Mouse (Mus musculus) T-cell, adult 2 months (primary cell): Measurements from ENCODE around the gene Ttc7.

Source experiments
- DNase-seq: peaks from one replicate; pipeline ENCODE4 v3.0.0; 2022; ENCODE audit warnings: low spot score

Gene Ttc7

GRCm38 (mm10) chr17:87282706-87283053, at the start of gene Ttc7:
Gene Ttc7, plus strand, starts transcription at chr17:87282886.
- DNase-seq, result peak; percentile 97

GRCm38 (mm10) chr17:87235019-87235418, 47.7 kb upstream of the Ttc7 start:
- no peak for DNase-seq

GRCm38 (mm10) chr17:87236725-87237650, 45.7 kb upstream of the Ttc7 start:
- no peak for DNase-seq

DNA sequence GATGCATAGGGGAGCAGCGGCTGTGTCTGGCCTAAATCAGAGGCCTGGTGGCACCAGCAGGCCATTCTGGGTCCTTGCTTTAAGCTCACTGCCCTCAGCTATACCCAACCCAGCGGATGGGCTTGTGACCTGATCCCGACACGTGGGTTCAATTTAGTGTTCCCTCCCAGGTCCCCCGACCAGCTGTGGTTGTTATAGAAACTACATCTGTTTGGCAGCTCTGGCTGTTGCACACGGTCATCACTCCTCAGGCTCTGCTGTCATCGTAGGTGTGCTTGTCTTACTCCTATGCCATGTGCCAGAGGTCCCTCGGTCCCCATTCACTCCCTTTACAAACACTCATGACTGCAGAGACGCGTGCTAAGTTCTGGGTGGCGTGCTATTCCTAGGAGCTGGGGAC, 44.9 kb upstream of the Ttc7 start:
- no peak for DNase-seq

GRCm38 (mm10) chr17:87246103-87246502, 36.6 kb upstream of the Ttc7 start:
- no peak for DNase-seq

DNA sequence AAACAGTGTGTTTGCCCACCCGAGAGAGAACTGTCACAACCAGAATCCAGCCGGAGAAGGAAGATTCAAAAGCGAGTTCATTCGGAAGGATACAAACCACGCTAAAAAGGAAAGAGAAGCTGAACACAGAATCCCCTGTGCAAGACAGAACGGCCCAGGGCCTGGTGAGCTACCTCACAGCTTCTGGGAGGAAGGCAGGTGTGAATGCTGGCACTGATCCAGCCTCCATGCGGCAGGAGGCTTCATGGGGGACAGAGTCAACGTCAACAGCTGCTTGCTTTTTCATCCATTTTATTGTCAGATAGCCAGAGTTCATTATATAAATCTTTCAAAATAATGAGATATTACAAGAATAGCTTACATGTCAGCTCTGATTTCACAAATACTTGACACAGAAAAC, 28.3 kb upstream of the Ttc7 start:
- DNase-seq, result no peak

- no peak for DNase-seq
Measured at GRCm38 (mm10) chr17:87255672-87256071, 27.0 kb upstream of the Ttc7 start.

DNA sequence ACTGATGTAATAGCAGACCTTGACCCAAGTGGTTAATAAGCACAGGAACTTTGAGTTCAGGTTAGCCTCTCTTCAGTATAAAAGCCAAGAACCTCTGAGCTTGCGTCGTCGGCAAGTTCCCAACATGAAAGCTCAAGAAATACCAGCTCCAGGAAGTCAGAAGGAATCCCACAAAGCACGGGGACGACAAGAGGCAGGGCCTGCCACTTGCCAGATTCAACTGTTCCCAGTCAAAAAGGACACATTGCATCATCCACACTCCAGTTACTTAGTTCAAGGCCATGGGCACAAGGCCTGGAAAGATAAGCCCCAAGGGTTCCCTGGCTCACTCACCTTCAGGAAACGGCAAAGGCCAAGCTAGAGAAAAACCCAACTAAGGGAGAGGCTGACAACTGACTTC, 19.3 kb upstream of the Ttc7 start:
- no peak for DNase-seq

DNA sequence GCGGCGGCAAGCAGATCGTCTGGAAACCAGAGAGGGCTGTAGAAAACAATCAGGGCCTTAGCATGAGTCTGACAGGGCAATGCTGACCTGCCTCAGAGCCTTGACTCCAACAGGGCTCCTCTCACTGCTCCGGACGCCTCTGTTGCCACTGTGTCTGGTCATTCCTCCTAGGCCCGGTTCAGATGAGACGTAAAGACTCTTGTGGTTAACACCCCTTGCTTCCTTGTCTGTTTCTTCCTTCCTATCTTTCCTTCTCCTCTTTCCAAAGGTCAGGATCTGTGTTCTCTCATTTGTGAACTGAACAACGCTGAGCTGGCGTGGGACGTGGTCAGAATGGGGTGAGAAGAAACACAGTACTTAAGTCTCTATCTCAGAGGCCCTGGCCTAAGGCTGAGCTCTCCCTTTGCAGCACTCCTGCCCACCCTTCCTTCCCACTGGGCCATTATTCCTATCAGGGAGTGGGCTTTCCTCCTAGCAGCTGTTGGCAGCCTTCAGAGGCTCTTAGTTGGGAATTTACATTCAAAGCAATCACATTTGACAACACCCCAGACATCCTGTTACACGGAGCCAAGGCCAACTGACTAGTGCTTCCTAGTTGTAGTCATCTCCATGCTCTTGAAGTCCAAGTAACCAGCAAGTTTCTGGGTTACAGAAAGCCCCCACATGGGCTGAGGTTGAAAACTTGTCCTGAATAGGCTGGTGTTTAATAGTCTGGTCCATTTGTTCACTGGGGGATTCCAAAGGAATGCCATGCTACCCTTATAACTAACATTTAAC, 18.4 kb upstream of the Ttc7 start:
- no peak for DNase-seq

DNA sequence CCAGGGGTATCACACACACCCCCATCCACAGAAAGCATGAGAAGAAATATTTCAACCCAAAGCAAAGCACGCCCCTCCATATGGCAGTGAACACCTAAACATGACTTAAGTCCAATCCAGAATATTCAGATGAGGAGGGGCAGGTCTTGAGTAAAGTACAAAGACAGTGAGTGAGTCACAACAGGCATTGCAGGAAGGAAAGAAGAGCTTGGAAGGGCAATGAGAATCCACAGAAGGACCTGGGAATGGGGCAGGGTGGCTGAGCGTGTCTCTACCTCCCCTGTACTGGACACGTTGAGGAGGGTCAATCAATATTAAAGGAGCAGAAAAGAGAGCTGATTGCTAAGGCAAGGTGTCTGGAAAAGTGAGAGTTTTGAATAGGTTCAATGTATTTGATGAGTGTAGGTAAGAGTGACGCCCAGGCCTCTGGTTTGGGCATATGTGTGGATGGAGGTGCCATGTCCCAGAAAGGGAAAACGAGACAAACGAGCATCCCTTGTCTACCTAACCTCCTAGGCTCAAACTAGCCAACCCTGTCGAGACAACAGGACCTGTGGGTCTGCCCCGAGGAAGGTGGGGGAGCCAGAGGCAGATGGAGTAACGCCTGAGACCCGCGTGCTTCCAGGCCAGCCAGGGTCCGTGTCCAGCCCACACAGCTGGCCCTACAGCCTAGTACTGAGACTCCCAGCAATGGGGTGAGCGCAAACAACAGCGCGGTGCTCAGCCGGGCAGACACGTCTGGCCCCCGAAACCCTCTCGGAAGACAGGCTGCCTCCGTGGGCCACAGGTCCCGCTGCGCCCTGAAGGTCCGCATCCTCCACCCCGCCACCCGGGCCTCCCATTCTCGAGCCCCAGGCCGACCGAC, 17.5 kb upstream of the Ttc7 start:
- no peak for DNase-seq

- DNase-seq, result peak; percentile 92
Measured at GRCm38 (mm10) chr17:87265792-87266186, 16.9 kb upstream of the Ttc7 start, which contains the start of gene Mcfd2. Gene Mcfd2, minus strand, starts transcription at chr17:87265935.

DNA sequence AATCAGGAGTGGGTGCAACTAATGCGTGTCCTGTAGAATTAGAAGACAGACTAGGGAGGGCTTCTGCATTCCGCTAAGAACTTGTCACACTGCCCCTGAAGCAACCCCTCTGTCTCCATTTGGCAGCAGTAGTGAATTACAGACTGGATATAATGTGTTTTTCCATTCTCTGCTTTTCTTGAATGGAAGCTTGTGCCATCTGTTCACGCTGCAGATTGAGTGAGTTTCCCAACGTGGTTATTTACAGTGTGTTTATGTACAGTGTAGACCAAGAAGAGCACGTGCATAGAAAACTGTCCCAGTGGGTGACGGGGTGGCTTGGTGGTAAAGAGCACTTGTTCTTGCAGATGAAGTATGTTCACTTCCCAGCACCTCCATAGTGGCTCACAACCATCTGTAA, 13.2 kb upstream of the Ttc7 start:
- DNase-seq, result no peak

GRCm38 (mm10) chr17:87275363-87276341, 7.0 kb upstream of the Ttc7 start:
- no peak for DNase-seq

GRCm38 (mm10) chr17:87282007-87282705, 530 bp upstream of the Ttc7 start:
- peak; percentile 85 for DNase-seq

DNA sequence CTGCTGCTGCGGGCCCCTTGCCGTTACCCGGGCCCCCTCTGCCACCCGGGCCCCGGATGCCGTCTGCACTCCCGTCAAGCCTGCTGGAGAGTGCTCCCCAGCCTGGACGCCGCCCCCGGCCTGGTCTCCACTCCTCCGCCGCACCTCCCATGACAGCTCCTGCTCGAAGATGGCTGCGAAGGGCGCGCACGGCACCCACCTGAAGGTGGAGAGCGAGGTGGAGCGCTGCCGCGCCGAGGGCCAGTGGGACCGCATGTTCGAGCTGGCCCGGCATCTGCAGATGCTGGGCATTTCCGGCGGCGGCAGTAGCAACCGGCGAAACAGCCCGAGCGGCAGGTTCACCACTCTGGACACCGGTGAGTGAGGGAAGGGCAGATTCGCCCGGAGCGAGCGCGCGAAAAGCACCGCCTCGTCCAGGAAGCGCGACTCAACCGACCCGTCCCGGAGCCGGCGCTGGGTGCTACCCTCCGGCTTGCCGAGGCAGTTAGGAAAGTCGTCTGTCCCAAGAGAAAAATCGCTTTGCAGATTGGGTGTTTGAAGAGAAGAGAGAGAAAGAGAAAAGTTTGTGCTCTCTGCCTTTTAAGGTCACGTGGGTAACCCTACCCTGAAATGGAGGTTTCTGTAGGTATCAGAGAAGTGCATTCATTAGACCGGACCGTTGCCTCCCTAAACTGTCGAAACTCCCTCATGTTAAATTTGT, 519 bp downstream of the Ttc7 start:
- DNase-seq, result peak; percentile 78

DNA sequence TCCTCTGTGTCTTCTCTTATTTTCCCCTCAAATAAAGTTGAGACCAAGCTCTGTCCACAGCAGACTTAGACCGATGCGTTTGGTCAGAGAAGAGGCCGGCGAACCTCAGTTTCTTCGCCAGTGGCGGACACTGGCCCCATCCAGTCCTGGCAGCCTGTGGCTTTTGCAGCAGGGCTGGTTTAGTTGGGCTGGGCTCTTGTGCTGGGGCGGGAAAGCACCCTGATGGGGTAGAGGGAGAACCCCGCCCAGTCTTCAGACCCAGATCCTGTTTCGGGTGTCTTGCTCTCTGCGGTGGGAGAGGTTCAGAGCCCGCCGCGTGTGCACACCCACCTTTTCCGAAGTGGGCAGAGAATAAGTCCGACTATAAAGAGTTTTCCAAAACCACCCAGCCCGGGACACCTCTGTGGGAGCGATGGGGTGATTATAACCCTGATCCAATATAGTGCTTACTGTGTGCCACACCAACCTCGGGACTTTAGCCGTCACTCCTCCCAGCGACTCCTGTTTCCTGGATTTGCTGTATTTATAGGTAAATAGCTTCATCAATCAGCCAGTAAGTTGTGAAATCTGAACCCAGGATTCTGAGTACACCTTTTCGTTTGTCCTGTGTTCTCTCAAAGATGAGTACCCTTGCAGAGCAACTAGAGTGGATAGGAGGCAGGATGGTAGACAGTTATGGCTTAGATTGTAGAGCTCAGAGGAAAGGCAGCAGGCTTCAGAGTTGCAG, 1.2 kb downstream of the Ttc7 start:
- peak; percentile 71 for DNase-seq

- DNase-seq, result no peak
Measured at GRCm38 (mm10) chr17:87284482-87285040, 1.9 kb downstream of the Ttc7 start.

- peak; percentile 66 for DNase-seq
Measured at GRCm38 (mm10) chr17:87285731-87286465, 3.2 kb downstream of the Ttc7 start.
